Mouse (Mus musculus) bone marrow, adult 2 months (tissue): ENCODE data around the gene Sart1.

ENCODE experiments used
- CTCF ChIP-seq: fragments of 200-500 bp; IDR thresholded peaks from 2 replicates; pipeline ENCODE4 v1.5.1; 2011; ENCODE audit warnings: low read length, control low read depth; ENCODE audit not compliant: control insufficient read depth, insufficient read depth
- POLR2A ChIP-seq: fragments of 200-500 bp; IDR thresholded peaks from 2 replicates; pipeline ENCODE4 v1.6.1; 2011; ENCODE audit warnings: low read depth, mild to moderate bottlenecking, control low read depth, low read length, borderline replicate concordance; ENCODE audit not compliant: control insufficient read depth

- no peak for TF ChIP-seq CTCF
- TF ChIP-seq POLR2A: no peak
Measured at GRCm38 (mm10) chr19:5409068-5409467, 20.6 kb upstream of the Sart1 start.
